Mouse (Mus musculus) testis, adult 2 months (tissue): ENCODE data around the gene Fhod1.

Experiments used
- CTCF ChIP-seq: fragments of 200-500 bp; IDR thresholded peaks from 2 replicates; pipeline ENCODE4 v1.5.1; 2012; ENCODE audit warnings: low read depth, mild to moderate bottlenecking, inconsistent platforms, low read length, moderate library complexity; ENCODE audit not compliant: control insufficient read depth, insufficient read depth, insufficient replicate concordance
- POLR2A ChIP-seq: fragments of 200-500 bp; IDR thresholded peaks from 2 replicates; pipeline ENCODE4 v1.6.1; 2012; ENCODE audit warnings: low read depth, mild to moderate bottlenecking, inconsistent platforms, low read length, moderate library complexity; ENCODE audit not compliant: control insufficient read depth

GRCm38 (mm10) chr8:105332523-105332922 lies 15.2 kb downstream of the Fhod1 start:
- TF ChIP-seq POLR2A (no peak), CTCF (no peak)
